Mouse (Mus musculus): ENCODE results near the gene Llph. TPM values are rescaled to one million over a fixed set of nuclear protein-coding genes. Genes with fewer than 3 reads are reported as not detected.

The Llph gene
- 45.6 TPM for polyA plus RNA-seq (2014; fragmentation: Illumina TruSeq; extraction: RNeasy Lipid Tissue Mini Kit (QIAGEN cat#74804); ENCODE audit: insufficient read depth, low read depth, low replicate concordance)

DNA sequence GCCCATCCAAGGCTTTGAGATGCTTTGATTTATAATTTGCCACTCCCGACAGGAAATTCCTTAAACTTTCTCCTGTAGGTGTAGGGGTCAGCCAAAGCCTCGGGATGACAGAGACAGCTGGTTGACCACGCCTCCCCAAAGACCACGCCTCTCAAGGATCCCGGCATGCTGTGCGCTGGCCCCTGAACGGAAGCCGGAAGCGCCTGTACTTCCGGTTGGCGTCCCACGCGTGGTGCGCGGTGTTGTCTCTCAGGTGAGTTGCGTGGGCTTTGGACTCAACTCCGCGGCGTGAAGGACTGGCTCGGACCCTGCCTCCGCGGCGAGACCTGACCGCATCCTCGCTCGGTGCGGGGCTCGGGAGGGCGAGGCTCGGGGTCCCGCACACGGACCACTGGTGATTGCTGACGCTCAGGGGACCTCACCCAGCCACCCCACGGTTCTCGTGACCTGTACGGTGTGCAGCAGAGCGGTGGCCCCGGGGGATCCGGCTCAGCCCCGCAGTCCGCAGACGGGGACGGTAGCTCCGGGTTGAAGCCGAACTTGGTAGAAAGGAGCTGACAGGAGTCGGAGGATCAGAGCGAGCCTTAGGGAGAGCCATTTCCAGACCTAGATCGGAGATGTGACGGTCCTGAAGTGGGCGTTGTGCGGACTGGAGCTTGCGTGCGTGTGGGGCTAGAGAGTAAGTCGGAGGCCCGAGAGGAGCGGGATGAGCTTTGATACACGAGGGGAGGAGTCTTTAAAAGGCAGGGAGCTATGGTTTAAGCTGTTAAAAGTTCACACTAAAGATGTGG, at the start of gene Llph:
Llph (plus strand) TSS at position 200 of the 791 bp plus-strand sequence.

DNA sequence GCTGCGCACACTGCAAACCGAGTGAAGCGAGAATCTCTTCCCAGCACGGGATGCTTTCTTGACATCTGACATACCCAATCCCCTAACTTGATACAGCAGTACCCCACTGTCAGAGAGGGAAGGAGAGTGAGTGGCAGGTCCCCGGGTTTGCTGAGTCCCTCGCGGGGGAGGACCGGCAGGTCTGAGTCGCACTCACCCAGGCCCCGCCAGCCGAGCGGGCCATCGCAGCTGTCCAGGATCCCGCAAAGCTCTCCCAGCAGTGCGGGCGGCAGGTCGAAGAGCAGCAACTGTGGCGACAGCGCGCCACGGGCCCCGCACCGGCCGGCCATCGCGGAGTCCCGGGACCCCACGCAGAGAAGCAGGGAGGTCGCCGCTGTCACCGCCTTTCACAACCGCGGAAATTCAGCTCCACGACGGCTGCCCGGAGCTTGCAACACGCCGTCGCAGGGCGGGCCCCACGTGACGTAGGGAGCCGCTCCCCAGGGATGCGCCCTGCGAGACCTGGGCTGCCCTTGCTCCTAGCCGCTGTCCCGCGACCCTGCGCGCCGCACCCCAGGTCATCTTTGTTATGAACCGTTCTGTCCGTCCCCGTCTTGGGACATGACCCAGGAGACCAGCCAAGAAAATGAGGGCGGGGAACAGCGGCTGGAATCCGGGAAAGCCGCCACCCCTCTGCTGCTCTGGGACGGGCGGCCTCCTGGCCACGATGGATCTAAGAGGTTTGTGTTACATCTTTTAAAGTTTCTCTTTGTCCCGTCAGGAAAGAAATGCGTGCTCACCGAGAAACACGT, 25.5 kb upstream of the Llph start, which contains the start of gene Tmbim4:
Tmbim4 (plus strand) TSS at position 460 of the 791 bp plus-strand sequence.

DNA sequence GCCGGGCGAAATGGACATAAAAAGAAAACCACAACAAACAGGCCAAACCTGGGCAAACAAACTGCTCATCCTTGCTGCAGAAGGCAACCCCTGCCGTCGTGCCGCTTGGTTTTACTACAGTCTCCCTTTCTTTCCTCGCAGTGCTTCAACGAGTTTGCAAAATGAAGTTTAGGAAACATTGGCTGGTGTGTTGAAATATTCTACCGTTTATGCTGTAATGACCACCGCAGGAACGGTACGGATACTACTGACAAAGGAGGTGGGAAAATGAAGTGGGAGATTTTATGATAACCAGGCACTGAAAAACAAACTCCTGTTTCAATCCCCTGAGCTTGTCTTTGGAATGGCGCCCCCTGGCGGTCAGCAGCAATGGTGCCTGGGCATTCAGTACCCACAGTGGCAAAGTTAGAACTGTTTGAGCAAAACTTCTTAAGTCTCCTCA, 24.9 kb upstream of the Llph start, which contains the start of gene Irak3:
Irak3 (minus strand) TSS at position 170 of the 442 bp plus-strand sequence.

Other genes with a start within 250 kb of the Llph start
- 2.1 TPM for gene Helb, start 114.1 kb upstream of the Llph start, polyA plus RNA-seq (2014; fragmentation: Illumina TruSeq; extraction: RNeasy Lipid Tissue Mini Kit (QIAGEN cat#74804); ENCODE audit: insufficient read depth, low read depth, low replicate concordance)
- gene Tmbim4, start 25.5 kb upstream of the Llph start, polyA plus RNA-seq (2014; fragmentation: Illumina TruSeq; extraction: RNeasy Lipid Tissue Mini Kit (QIAGEN cat#74804); ENCODE audit: insufficient read depth, low read depth, low replicate concordance): 96.1 TPM
- 4.1 TPM for gene Irak3, start 24.9 kb upstream of the Llph start, polyA plus RNA-seq (2014; fragmentation: Illumina TruSeq; extraction: RNeasy Lipid Tissue Mini Kit (QIAGEN cat#74804); ENCODE audit: insufficient read depth, low read depth, low replicate concordance)
- gene Hmga2, start 249.4 kb downstream of the Llph start, polyA plus RNA-seq (2014; fragmentation: Illumina TruSeq; extraction: RNeasy Lipid Tissue Mini Kit (QIAGEN cat#74804); ENCODE audit: insufficient read depth, low read depth, low replicate concordance): 0.06 TPM

Data from lung, adult 10 weeks (tissue).